Mouse (Mus musculus) lung, postnatal 36 days (tissue): Measurements from ENCODE around the gene Crygs.
"Not testable (repeated sequence)": the region's sequence is repeated elsewhere in the genome, so short reads cannot be mapped to it uniquely, and the experiment has no call there.

Source experiments
- DNase-seq: peaks from one replicate; pipeline ENCODE4 v3.0.0; 2022; ENCODE audit warnings: mixed read lengths

Gene Crygs

GRCm38 (mm10) chr16:22782686-22783085 lies 28.7 kb downstream of the Crygs start:
- no peak for DNase-seq

GRCm38 (mm10) chr16:22779228-22779835 lies 32.0 kb downstream of the Crygs start:
- DNase-seq: no peak

GRCm38 (mm10) chr16:22778296-22778695 lies 33.1 kb downstream of the Crygs start:
- not testable (repeated sequence) for DNase-seq

- no peak for DNase-seq
Observed at GRCm38 (mm10) chr16:22775471-22775985, 35.8 kb downstream of the Crygs start.

- peak; percentile 14 for DNase-seq
Observed at GRCm38 (mm10) chr16:22768661-22769060, 42.7 kb downstream of the Crygs start.

GRCm38 (mm10) chr16:22767405-22767804 lies 44.0 kb downstream of the Crygs start:
- no peak for DNase-seq

DNA sequence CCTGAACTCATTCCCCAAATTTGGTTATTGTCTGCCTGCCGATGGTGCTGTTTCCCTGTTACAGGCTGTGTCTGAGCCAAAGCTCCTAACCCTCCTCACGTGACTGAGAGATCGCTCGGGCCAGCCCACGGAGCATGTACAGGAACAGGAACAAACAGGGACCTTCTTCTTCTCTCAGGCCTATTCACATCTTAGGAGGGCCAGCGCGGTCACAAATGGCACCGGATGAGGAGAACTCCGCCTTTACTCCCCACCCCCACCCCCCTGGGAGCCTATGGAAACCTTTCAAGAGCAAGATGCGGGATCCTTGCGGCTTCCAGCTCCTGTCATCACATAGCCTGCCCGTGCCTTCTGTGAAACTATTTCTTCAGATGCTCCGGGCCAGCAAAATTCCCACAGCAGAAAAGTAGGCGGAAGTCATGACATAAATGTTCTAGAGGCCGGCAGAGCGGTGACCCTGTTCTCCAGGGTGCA lies 44.6 kb downstream of the Crygs start:
- DNase-seq: no peak

- no peak for DNase-seq
Observed at GRCm38 (mm10) chr16:22765531-22765930, 45.8 kb downstream of the Crygs start.
